Mouse (Mus musculus) testis, adult 2 months (tissue): ENCODE measurements around the gene Pik3c2g.

Source experiments
- CTCF ChIP-seq: fragments of 200-500 bp; IDR thresholded peaks from 2 replicates; pipeline ENCODE4 v1.5.1; 2012; ENCODE audit warnings: low read depth, mild to moderate bottlenecking, inconsistent platforms, low read length, moderate library complexity; ENCODE audit not compliant: control insufficient read depth, insufficient read depth, insufficient replicate concordance
- POLR2A ChIP-seq: fragments of 200-500 bp; IDR thresholded peaks from 2 replicates; pipeline ENCODE4 v1.6.1; 2012; ENCODE audit warnings: low read depth, mild to moderate bottlenecking, inconsistent platforms, low read length, moderate library complexity; ENCODE audit not compliant: control insufficient read depth

DNA sequence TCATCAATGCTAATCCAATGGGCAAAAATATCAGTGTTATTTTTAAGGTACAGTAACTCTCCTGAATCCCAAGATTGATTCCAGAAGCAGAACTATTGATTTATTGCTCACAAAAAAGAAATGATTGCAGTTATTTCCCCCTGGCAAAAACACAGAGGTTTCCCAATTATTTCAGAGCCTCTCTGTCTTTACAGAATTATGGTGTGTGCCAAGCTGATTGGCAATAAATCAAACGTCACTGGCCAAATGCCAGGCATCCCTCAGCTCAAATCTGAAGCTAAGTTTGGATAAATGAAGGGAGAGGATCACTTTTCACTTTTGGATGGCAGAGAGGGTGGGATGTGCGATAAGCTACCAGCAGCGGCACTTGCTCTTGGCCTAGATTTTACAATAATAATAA is 265.8 kb downstream of the Pik3c2g start:
- TF ChIP-seq POLR2A (no peak), CTCF (no peak)
